Mouse (Mus musculus): Measurements from ENCODE around the gene Pfn1.

- TF ChIP-seq CTCF (IDR thresholded peaks at IDR 0.05; ENCODE audit: control insufficient read depth, insufficient read depth, low read length) (no peak), POLR2A (IDR thresholded peaks at IDR 0.05; ENCODE audit: borderline replicate concordance, control insufficient read depth, low read depth, low read length) (no peak)
Observed at GRCm38 (mm10) chr11:70638293-70638692, 16.2 kb downstream of the Pfn1 start.
